Mouse (Mus musculus): ENCODE data around the gene Rhox3e. TPM values are rescaled to one million over a fixed set of nuclear protein-coding genes. Genes with fewer than 3 reads are reported as not detected.
"Not testable (repeated sequence)": the region's sequence is repeated elsewhere in the genome, so short reads cannot be mapped to it uniquely, and the experiment has no call there.

Rhox3e gene
- total RNA-seq (2012; rRNA removed), result not detected in 2 replicates

- H3K36me3 ChIP-seq (ENCODE audit: control insufficient read depth, insufficient read depth, low read length, poor library complexity, severe bottlenecking); H3K4me3 ChIP-seq (ENCODE audit: insufficient read depth in 1 of 2, low read depth in 1 of 2, low read length in 2 of 2, poor library complexity in 1 of 2, severe bottlenecking in 1 of 2); H3K9ac ChIP-seq (ENCODE audit: insufficient read depth, low read depth, low read length, poor library complexity, severe bottlenecking); H3K27ac ChIP-seq (ENCODE audit: insufficient read depth, low read depth, low read length, poor library complexity, severe bottlenecking); H3K9me3 ChIP-seq (ENCODE audit: control insufficient read depth, insufficient read depth, low read depth, low read length); DNase-seq (ENCODE audit: low read depth, low spot score); H3K4me1 ChIP-seq (ENCODE audit: control insufficient read depth in 2 of 2, insufficient read depth in 2 of 2, low read length in 2 of 2, poor library complexity in 1 of 2); in situ Hi-C loops (cut with MboI; ENCODE audit: low sequenced_read_pairs in 2 of 2, unreplicated experiment in 2 of 2): not testable (repeated sequence)
Observed at GRCm38 (mm10) chrX:37541719-37542118, at the start of gene Rhox3e. Gene Rhox3e, plus strand, starts transcription at chrX:37542019.

- H3K9ac ChIP-seq (ENCODE audit: insufficient read depth, low read depth, low read length, poor library complexity, severe bottlenecking); DNase-seq (ENCODE audit: low read depth, low spot score); in situ Hi-C loops (cut with MboI; ENCODE audit: low sequenced_read_pairs in 2 of 2, unreplicated experiment in 2 of 2); H3K9me3 ChIP-seq (ENCODE audit: control insufficient read depth, insufficient read depth, low read depth, low read length); H3K4me1 ChIP-seq (ENCODE audit: control insufficient read depth in 2 of 2, insufficient read depth in 2 of 2, low read length in 2 of 2, poor library complexity in 1 of 2); H3K27ac ChIP-seq (ENCODE audit: insufficient read depth, low read depth, low read length, poor library complexity, severe bottlenecking); H3K4me3 ChIP-seq (ENCODE audit: insufficient read depth in 1 of 2, low read depth in 1 of 2, low read length in 2 of 2, poor library complexity in 1 of 2, severe bottlenecking in 1 of 2); H3K36me3 ChIP-seq (ENCODE audit: control insufficient read depth, insufficient read depth, low read length, poor library complexity, severe bottlenecking): not testable (repeated sequence)
Observed at GRCm38 (mm10) chrX:37514059-37514458, 27.8 kb upstream of the Rhox3e start, which contains the start of gene Rhox4d. Gene Rhox4d, plus strand, starts transcription at chrX:37514359.

GRCm38 (mm10) chrX:37530152-37530551, 11.7 kb upstream of the Rhox3e start, which contains the start of gene Rhox2e:
Gene Rhox2e, plus strand, starts transcription at chrX:37530452.
- DNase-seq (ENCODE audit: low read depth, low spot score); in situ Hi-C loops (cut with MboI; ENCODE audit: low sequenced_read_pairs in 2 of 2, unreplicated experiment in 2 of 2); H3K9ac ChIP-seq (ENCODE audit: insufficient read depth, low read depth, low read length, poor library complexity, severe bottlenecking); H3K9me3 ChIP-seq (ENCODE audit: control insufficient read depth, insufficient read depth, low read depth, low read length); H3K4me1 ChIP-seq (ENCODE audit: control insufficient read depth in 2 of 2, insufficient read depth in 2 of 2, low read length in 2 of 2, poor library complexity in 1 of 2); H3K27ac ChIP-seq (ENCODE audit: insufficient read depth, low read depth, low read length, poor library complexity, severe bottlenecking); H3K4me3 ChIP-seq (ENCODE audit: insufficient read depth in 1 of 2, low read depth in 1 of 2, low read length in 2 of 2, poor library complexity in 1 of 2, severe bottlenecking in 1 of 2); H3K36me3 ChIP-seq (ENCODE audit: control insufficient read depth, insufficient read depth, low read length, poor library complexity, severe bottlenecking): not testable (repeated sequence)

GRCm38 (mm10) chrX:37557112-37557511, 15.3 kb downstream of the Rhox3e start, which contains the start of gene Rhox4e:
Gene Rhox4e, plus strand, starts transcription at chrX:37557412.
- H3K9me3 ChIP-seq (ENCODE audit: control insufficient read depth, insufficient read depth, low read depth, low read length); DNase-seq (ENCODE audit: low read depth, low spot score); H3K4me3 ChIP-seq (ENCODE audit: insufficient read depth in 1 of 2, low read depth in 1 of 2, low read length in 2 of 2, poor library complexity in 1 of 2, severe bottlenecking in 1 of 2); H3K27ac ChIP-seq (ENCODE audit: insufficient read depth, low read depth, low read length, poor library complexity, severe bottlenecking); in situ Hi-C loops (cut with MboI; ENCODE audit: low sequenced_read_pairs in 2 of 2, unreplicated experiment in 2 of 2); H3K36me3 ChIP-seq (ENCODE audit: control insufficient read depth, insufficient read depth, low read length, poor library complexity, severe bottlenecking); H3K4me1 ChIP-seq (ENCODE audit: control insufficient read depth in 2 of 2, insufficient read depth in 2 of 2, low read length in 2 of 2, poor library complexity in 1 of 2); H3K9ac ChIP-seq (ENCODE audit: insufficient read depth, low read depth, low read length, poor library complexity, severe bottlenecking): not testable (repeated sequence)

GRCm38 (mm10) chrX:37571105-37571504, 29.3 kb downstream of the Rhox3e start, which contains the start of gene Rhox2f:
Gene Rhox2f, plus strand, starts transcription at chrX:37571405.
- H3K9ac ChIP-seq (ENCODE audit: insufficient read depth, low read depth, low read length, poor library complexity, severe bottlenecking); in situ Hi-C loops (cut with MboI; ENCODE audit: low sequenced_read_pairs in 2 of 2, unreplicated experiment in 2 of 2); H3K4me3 ChIP-seq (ENCODE audit: insufficient read depth in 1 of 2, low read depth in 1 of 2, low read length in 2 of 2, poor library complexity in 1 of 2, severe bottlenecking in 1 of 2); H3K27ac ChIP-seq (ENCODE audit: insufficient read depth, low read depth, low read length, poor library complexity, severe bottlenecking); DNase-seq (ENCODE audit: low read depth, low spot score); H3K4me1 ChIP-seq (ENCODE audit: control insufficient read depth in 2 of 2, insufficient read depth in 2 of 2, low read length in 2 of 2, poor library complexity in 1 of 2); H3K9me3 ChIP-seq (ENCODE audit: control insufficient read depth, insufficient read depth, low read depth, low read length); H3K36me3 ChIP-seq (ENCODE audit: control insufficient read depth, insufficient read depth, low read length, poor library complexity, severe bottlenecking): not testable (repeated sequence)

- H3K9ac ChIP-seq (ENCODE audit: insufficient read depth, low read depth, low read length, poor library complexity, severe bottlenecking); DNase-seq (ENCODE audit: low read depth, low spot score); H3K36me3 ChIP-seq (ENCODE audit: control insufficient read depth, insufficient read depth, low read length, poor library complexity, severe bottlenecking); H3K9me3 ChIP-seq (ENCODE audit: control insufficient read depth, insufficient read depth, low read depth, low read length); in situ Hi-C loops (cut with MboI; ENCODE audit: low sequenced_read_pairs in 2 of 2, unreplicated experiment in 2 of 2); H3K4me1 ChIP-seq (ENCODE audit: control insufficient read depth in 2 of 2, insufficient read depth in 2 of 2, low read length in 2 of 2, poor library complexity in 1 of 2); H3K4me3 ChIP-seq (ENCODE audit: insufficient read depth in 1 of 2, low read depth in 1 of 2, low read length in 2 of 2, poor library complexity in 1 of 2, severe bottlenecking in 1 of 2); H3K27ac ChIP-seq (ENCODE audit: insufficient read depth, low read depth, low read length, poor library complexity, severe bottlenecking): not testable (repeated sequence)
Observed at GRCm38 (mm10) chrX:37572638-37573037, 30.8 kb downstream of the Rhox3e start.

- H3K27ac ChIP-seq (ENCODE audit: insufficient read depth, low read depth, low read length, poor library complexity, severe bottlenecking); H3K9ac ChIP-seq (ENCODE audit: insufficient read depth, low read depth, low read length, poor library complexity, severe bottlenecking); in situ Hi-C loops (cut with MboI; ENCODE audit: low sequenced_read_pairs in 2 of 2, unreplicated experiment in 2 of 2); H3K4me1 ChIP-seq (ENCODE audit: control insufficient read depth in 2 of 2, insufficient read depth in 2 of 2, low read length in 2 of 2, poor library complexity in 1 of 2); H3K4me3 ChIP-seq (ENCODE audit: insufficient read depth in 1 of 2, low read depth in 1 of 2, low read length in 2 of 2, poor library complexity in 1 of 2, severe bottlenecking in 1 of 2); H3K36me3 ChIP-seq (ENCODE audit: control insufficient read depth, insufficient read depth, low read length, poor library complexity, severe bottlenecking); H3K9me3 ChIP-seq (ENCODE audit: control insufficient read depth, insufficient read depth, low read depth, low read length); DNase-seq (ENCODE audit: low read depth, low spot score): not testable (repeated sequence)
Observed at GRCm38 (mm10) chrX:37580692-37581091, 38.9 kb downstream of the Rhox3e start, which contains the start of gene Rhox3f. Gene Rhox3f, plus strand, starts transcription at chrX:37580992.

Measured in ES-E14 (cell line).